Mouse (Mus musculus) adrenal gland, postnatal 10 days (tissue): ENCODE measurements at regions not wholly inside any gene's neighbourhood (a gene's known extent, or its start where the extent isn't known, plus 50 kb on each side); places are given as distances from the start of the nearest gene placed in this dataset.

Experiments
- DNase-seq: peaks from one replicate; pipeline ENCODE4 v3.0.0; 2021; ENCODE audit warnings: mixed read lengths

DNA sequence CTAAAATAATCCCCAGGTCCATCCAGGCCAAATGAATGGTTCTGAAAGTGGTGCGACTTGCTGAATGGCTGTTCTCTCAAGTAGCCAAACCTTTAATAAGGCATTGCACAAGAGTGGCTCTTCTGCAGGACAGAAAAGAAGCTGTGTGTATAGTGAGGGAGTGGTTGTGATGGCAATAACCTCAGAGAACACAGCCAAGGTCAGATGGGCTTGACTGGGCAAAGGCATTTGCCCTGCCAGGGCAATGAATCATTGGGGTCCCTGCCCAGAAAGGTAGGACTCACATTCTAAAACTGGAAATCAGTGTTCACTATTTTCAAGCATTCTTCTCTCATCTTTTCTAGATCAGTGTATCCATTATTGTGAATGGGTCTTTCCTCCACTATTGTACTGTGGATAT, 295.4 kb upstream of the Usp25 start:
- peak; percentile 22 for DNase-seq

DNA sequence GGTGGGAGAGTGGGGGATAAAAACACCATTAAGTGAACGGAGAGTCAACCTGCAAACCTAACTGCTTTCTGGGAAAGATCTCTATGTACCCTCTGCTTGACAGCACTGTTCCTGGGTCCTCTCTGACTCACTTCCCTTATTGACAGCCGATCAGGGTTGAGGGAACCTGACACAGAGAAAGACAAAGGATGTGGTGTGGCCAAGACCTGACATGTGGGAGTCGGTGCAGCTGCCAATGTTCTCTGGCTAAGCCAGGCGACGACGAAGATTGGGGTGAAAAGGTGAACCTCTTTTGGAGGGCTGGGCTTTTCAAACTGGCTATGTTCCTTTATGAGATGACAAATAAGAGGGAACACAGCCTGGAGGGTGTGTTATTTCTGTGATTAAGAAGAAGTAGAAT, 318.6 kb upstream of the Usp25 start:
- no peak for DNase-seq

DNA sequence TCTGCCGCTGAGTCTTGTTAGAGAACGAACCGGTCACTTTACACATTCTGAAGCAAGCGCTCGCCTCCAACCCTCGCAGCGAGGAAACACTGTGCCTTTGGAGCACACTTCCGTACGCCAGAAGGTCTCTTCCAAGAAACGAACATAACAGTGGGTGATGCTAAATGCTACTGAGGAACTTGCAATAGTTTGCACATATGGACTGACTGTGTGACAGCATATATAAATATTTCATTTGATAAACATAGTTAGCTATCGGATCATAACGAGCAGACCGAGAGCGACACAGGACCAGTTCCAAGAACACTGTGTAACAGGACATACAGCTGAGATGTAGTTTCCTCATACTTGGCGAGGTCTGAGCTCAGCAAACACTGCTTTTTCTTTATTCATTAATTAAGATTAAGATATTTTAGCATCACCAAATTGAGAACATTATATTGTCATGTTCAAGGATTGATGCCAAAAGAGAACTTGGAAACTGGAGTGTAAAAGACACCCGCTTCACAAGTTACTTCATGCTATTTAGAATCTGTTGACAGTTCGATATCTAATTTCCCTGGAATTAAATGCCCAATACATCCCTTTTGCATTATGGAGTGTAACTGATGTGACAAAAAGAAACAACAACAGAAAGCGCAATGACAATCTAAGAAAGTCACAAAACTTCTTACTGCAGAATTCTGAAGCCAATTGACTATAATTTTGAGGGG, 314.3 kb upstream of the Nrip1 start:
- no peak for DNase-seq

DNA sequence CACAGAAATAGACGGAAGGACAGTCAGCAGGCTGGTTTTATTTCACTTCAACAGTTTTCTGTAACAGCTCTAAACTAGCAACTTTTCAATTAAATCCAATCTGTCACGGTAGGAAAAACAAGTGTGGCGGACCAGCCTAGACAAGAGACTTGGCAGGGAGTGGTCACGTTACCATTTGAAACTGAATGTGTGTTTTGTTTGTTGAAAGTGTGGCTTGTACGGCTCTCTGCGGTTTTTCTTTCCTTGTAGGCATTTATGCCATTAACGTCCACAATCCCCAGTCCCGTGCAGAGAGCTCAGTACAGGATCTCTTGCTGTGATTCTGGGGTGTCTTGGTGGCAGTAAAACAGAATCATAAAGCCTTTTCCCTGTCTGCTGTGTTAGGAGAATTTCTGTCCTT, 311.9 kb upstream of the Nrip1 start:
- no peak for DNase-seq

DNA sequence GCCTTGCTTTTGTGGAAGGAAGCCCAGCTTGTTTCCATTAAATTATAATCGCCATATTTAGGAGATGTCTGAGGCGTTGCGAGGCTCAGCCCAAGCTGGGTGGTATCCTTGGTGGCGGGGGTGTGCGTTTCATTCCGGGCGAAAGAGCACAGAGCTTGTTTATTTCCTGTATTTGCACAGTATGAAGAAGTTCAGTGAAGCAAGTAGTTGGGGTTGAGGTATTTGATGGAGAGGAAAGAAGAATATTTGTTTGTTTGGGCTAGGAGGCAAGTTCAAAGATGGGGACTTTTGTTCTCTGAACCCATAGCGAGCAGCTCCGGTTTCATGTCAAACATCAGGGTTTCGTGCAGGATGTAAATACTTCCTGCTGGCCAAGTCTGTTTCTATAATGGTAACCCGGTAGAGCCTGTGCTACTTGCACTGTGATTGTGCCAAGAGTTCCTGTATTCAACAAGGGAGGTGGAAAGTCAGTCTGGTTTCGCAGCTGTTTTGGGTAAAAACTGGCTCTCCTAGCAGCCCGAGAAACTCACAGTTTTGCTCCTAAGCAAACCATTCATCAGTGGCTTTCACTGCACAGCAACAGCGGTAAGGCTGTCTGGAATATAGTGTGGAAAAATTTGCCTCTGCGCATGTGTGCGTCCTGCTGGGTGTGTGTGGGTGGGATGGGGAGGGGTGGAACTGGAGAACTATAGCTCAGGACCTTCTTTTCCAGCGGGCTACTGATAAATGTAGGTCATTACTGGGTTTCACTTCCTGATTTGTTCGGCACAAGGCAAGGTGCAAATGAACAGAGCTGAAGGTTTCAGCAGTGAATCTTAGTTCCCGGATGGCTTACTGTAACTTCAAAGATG, 306.7 kb upstream of the Nrip1 start:
- no peak for DNase-seq

DNA sequence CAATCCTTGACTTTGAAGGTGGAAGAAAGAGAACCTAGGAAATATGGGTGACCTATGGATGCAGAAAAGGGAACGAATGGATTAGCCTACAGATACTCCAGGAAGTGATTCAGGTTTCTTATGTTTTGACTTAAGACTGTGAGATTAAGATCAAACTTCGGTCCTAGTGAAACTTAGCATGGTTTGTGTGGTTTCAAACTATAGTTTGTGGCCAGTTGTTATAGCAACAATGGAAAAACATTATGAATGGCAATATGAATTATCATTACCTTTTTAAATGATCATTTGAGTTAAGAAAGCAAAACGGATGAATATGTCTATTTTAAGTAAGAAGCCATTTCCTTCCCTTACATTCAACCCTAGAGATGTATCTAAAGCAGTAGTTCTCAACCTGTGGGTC, 305.3 kb upstream of the Nrip1 start:
- no peak for DNase-seq

DNA sequence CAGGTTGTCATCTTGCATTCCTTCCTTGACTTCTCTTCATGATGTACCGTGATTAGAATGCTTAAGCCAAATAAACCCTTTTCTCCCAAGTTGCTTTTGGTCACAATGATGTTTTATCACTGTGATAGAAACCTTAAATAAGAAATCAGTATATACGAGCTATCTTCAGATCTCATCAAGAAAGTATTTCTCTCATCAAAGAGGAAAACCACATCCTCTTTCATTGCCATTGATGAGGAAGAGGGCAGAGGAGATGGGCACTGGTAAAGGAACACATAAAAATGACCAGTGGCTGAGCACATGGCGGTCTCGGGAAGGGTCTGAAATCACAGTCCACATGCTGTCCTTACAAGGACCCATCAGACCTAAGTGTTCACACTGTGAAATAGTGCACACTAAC, 296.2 kb upstream of the Nrip1 start:
- no peak for DNase-seq

DNA sequence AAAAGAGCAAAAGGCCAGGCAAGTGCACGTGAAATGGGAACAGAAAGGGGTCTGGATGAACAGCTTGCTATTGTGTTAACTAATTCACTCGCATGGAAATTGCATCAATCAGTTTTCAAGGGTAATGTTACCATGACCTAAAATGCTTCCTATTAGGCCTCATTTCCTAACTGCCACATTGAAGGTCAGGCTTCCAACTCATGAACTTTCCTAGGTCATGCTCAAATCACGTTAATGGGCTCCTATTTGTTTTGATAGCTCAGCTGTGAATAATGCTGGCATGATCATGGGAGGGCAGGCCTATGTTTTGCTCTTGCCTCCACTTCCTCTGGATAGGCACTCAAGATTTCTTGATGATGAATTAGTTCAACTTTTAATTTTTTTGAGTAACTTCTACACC, 293.4 kb upstream of the Nrip1 start:
- DNase-seq = no peak

DNA sequence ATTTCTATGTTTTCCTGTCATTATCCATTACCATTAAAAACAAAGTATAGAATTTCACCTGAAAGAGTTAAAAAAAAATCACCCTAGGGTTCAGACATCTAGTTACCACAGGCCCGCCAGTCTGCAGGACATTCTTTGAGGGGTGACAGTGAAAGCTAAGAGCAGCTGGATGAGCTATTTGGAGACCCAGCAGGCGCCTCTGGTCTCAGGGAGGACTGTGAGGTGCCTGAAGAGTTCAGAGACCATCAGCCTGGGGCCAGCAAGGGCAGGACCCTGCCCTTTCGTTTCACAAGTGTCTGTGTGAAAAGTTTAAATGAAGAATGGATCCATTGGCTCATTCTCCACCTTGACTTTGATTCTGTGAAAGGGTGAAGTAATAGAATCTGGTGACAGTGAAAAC, 281.5 kb upstream of the Nrip1 start:
- DNase-seq = no peak

DNA sequence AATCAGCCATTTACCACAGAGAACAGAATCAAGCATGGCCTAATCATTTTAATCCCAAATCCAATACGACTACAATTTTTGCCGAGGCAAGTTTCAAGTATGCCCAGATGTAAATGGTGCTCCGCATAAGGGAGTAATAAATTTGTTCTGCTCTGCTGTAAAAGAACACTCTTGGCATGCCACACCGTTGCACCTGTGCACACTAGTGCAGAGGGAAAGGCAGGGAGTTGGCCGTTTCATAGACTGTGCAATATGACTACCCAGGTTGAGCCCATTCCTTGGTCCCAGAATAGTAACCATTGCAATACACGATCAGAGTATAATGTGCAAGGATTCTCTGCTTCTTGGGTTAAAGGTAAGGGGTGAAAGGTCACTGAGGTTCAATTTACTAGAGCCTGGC, 270.7 kb upstream of the Nrip1 start:
- no peak for DNase-seq

DNA sequence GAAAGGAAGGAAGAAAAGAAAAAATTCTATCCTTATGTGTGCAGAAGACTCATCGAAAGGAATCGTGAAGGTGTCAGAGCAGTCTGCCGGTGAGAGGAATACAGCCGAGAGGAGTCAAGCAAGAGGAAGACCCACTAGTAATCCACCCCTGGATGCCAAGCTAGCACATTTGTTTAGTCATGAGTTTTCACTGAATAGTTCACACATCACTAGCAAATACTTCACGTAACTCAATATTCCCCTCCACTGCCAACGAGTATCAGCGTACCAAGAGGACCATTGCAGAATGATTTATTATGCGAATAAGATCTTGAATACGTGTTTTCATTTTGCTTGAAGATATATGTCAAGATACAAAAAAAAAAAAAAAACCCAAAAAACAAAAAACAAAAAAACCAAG, 270.2 kb upstream of the Nrip1 start:
- no peak for DNase-seq

DNA sequence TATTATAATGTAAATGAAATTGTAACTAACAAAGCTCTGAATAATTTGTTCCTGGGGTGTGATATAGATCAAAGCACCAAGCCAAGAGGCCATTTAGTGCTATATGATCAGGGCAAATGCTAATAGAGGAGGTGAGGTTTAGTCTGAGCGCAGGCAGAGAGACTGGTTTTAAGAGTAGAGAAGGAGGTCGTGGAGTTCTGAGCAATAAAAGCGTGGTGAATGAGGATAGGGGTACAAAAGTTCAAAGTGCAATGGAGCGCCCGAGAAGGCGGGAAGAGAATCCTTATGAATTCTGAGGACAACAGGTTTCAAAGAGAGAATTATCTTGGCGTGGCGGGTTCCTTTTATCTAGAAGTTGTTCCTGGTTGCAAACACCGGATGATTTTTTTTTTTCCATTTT, 261.5 kb upstream of the Nrip1 start:
- no peak for DNase-seq

DNA sequence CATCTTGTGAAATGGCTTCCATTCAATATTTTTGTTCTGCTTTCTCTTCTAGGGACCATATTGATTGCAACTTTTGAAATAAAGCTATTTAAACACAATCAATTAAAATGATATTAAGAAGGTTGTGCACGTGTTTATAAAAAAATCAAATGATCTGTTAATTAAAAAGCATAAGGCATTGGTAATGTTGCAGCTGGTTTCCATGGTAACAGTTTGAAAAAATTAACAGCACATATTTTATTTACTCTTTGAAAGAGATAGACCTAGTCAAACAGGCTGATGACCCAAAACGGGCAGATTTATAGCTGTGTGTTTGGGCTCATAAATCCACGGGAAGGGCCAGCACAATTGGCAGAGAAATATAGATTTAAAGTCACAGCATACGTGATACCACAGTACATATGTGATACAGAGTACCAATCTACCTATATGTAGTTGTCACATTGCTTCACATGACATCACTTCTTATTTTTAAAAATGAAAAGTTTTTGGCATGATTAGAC, 260.6 kb upstream of the Nrip1 start:
- DNase-seq = no peak

DNA sequence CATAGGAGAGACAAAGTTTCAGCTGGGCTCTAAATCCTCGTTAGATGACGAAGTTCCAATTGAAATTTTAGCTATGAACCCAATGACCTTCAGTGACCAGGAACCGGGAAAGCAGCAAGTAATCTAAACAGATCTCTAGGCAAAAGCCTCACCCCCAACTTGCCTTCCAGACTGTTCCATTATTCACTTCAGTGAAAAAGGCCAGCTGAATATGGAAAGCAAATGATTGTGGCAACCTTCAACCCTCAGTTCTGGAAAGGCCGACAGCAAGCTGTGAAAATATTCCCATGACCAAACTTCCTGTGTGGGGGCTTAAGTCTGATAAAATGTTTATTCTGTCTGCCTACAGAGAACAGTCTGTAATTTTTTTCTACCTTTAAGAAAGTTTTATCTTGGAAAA, 252.5 kb upstream of the Nrip1 start:
- no peak for DNase-seq

DNA sequence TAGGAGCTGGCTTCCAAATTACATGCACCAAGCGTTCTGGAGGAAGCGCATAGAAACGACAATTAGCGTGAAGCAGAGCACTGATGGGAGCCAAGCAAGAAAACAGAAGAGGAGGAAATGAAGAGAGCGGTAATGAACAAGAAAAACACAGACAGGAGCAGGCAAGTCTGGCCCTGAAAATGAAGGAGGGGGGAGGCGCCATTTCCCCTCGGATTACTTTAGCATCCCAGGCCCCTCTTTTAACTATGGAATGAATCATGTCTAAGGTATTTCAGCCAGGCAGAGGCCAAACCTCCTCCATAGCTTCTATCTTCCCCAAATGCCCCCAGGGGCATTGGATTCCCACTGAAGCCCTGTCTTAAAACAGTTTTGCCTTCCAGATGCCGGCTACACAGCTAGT, 248.1 kb upstream of the Nrip1 start:
- DNase-seq = no peak

DNA sequence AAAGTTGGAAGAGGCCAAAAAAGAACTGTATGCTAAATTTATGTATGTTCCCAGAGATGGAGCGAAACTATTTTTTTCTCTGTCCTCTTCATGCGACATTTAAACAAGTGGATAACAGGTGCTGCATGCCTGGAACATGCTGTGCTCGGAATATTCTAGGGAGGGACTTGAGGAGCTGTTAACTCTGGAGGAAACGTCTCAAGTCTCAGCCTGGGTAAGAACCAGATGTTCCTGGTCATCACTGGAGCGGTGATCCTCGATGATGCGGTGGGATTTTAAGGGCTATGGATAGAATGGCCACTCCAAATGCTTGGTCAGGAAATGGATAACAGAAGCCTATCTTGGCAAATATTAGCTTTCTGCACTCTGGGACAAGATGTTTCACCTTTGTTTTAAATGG, 244.7 kb upstream of the Nrip1 start:
- DNase-seq = no peak

DNA sequence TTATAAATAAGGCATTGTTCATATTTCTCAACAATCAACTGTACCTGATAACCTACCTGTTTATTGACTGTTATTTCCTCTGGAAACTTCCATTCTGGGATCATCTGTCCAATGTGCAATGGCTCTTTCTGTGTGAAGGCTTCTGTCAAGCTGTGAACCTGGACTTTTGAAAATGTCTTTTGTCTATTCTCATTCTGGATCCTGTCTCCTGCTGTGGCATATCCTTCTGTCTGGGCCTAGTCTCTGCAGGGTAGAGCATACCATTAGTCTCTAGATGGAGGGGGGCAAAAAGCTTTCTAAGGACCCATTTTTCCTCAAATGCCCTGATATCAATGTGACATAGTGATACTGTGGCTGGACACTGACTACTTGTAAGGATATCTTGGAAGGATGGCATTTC, 237.4 kb upstream of the Nrip1 start:
- no peak for DNase-seq

DNA sequence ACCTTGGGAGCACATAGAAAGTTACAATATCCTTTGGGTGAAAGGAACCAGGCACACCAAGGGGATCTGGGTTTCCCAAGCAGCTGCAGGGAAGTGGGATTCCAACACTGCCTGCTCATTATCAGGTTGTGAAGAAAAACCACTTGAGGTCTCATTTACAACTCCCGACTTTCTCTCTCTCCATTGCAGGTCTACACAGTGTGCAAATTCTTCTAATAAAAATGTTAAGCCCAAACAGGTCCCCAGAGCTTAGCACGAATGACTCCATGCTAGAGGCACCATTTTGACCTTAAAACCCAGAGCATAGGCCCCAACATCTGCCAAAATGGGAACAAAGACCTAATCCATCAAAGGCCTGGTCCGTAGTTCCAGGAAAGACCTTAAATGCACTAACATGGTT, 231.3 kb upstream of the Nrip1 start:
- no peak for DNase-seq

DNA sequence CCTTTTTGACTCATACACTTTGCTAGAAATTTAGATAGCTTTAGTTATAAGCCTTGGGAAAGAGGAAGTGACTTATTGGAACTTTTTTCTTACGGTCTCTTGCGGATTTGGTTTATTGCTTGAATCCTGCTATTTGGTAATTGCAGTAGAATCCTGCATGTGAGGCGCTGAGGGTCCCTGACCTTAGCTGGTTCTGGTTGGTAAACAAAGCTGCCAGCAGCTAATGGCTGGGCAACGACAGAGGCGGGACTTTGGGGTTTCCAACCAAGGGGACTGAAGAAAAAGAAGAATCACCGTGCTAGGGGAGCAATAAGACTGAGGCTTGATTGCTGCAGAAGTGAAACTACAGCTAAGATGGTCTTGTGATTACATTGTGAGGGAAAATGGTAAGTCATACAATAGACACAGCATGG, 230.2 kb upstream of the Nrip1 start:
- DNase-seq = no peak

DNA sequence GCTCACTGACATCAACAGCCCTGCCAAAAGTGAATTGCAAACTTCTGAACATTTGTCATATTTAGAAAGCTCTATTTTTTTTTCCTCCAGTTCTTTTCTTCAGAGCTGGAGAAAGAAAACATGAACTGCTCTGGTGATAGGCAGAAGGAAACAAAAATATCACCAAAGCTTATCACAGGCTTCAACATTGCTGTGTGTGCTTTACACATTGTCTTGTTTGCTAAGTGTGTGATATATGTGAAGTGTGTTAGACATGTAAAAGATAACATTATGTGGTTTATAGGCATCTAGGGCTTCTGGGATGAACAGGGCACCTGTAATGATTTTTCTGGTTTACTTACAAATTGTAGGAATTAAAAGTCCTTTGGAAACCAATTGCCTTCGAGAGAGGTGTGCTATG, 229.8 kb upstream of the Nrip1 start:
- no peak for DNase-seq

DNA sequence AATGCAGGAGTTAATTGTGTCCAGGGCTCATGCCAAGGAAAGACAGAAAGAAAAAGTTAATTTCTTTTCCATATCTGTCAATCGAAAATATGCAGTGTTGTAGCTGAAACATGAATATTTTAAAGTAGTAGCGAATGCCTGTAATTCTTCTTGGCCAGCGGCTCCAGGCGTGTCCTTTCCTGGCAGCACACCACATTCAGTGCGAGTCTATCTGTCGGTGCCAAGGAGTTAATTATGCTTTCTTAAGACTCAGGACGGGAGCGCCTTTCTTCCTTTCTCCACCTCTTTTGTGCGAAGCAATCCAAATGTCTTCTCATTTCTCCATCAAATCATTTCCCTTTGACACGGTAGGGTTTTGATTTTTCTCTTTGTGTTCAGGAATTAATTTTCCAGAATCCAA, 226.5 kb upstream of the Nrip1 start:
- peak; percentile 38 for DNase-seq

DNA sequence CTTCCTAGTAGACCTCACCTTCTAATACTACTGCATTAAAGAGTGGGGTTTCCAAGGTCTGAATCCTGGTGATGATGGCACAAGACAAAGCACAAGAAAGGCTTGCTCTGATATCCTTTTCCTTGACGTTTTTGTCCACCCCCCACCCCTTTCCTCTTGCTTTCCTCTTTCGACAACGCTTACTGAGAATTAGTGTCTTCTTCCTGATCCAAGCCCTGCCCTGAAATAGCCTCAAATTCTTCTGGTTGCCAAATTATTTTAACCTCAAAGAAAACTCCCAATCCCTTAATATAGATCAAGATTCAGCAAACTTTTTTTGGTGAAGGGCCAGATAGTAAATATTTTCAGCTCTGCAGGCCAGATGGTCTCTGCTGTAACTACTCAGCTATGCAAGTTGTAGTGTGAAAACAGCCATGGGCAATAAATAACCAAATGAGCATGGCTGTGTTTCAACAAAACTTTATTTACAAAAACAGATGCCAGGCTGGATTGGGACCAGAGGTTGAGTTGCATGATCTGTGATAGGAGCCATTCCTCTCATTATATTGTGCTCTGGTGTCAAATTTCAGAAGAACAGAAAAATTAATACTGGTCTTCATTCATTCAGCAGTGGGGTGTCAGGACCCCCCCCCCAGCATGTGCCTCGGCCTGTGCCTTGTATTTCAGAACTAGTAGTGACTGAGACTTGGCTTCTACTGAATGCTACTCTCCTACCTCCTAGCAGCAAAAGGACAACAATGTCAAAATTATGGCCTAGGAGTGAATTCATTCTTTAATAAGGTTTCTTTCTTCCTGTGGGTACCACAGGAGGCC, 218.5 kb upstream of the Nrip1 start:
- DNase-seq = no peak

DNA sequence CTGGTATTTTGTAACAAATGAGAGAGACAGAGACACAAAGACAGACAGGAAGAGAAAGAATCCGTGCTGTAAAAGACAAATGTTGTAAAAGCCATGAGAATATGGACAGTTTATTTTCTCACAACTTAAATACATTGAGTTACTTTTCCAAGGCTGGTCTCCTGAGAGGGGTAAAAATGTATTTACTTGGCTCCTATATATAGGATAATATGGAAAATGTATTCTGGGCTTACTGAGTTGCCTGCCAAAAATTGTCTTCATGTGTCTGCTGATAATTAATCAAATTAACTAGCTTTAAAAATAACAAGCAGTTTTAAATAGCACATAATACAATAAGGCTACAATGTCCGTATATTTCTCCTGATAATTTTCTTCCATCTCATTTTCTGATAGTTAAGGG, 216.2 kb upstream of the Nrip1 start:
- no peak for DNase-seq
